Mouse (Mus musculus) kidney, adult 2 months (tissue): ENCODE measurements around the gene Dus2. TPM values are rescaled to one million over a fixed set of nuclear protein-coding genes. Genes with fewer than 3 reads are reported as not detected.

Experiments used
- DNase-seq: peaks from one replicate; pipeline ENCODE4 v3.0.0; 2021
- H3K27ac ChIP-seq: fragments of 200-500 bp; 2 replicates; pipeline ENCODE4 v1.5.1; 2012; ENCODE audit warnings: low read depth, low read length, control low read depth, inconsistent platforms; ENCODE audit not compliant: insufficient read depth
- H3K27me3 ChIP-seq: fragments of 200-500 bp; replicated peaks from 2 replicates; pipeline ENCODE4 v1.6.1; 2012; ENCODE audit warnings: mild to moderate bottlenecking, moderate library complexity, low read length, inconsistent platforms; ENCODE audit not compliant: control insufficient read depth, insufficient read depth
- H3K36me3 ChIP-seq: fragments of 200-500 bp; 2 replicates; pipeline ENCODE4 v1.6.1; 2012; ENCODE audit warnings: mild to moderate bottlenecking, moderate library complexity, low read length, inconsistent platforms; ENCODE audit not compliant: control insufficient read depth, insufficient read depth
- H3K4me1 ChIP-seq: fragments of 200-500 bp; 2 replicates; pipeline ENCODE4 v1.6.1; 2011; ENCODE audit warnings: low read length; ENCODE audit not compliant: control insufficient read depth, insufficient read depth
- H3K4me3 ChIP-seq: fragments of 200-500 bp; 2 replicates; pipeline ENCODE4 v1.5.1; 2011; ENCODE audit warnings: mild to moderate bottlenecking, low read depth, low read length, control low read depth; ENCODE audit not compliant: insufficient read depth
- CTCF ChIP-seq: fragments of 200-500 bp; conservative IDR thresholded peaks from 2 replicates; pipeline ENCODE4 v1.5.1; 2011; ENCODE audit warnings: low read depth, mild to moderate bottlenecking, control low read depth, low read length, moderate library complexity, mixed read lengths; ENCODE audit not compliant: insufficient read depth, insufficient read length
- POLR2A ChIP-seq: fragments of 200-500 bp; IDR thresholded peaks from one replicate; pipeline ENCODE4 v1.6.1; 2011; ENCODE audit warnings: low read depth, low read length, control low read depth
- WGBS: fragments of 180-500 bp; shearing (Covaris S2); methylation state at CpG from one replicate; pipeline ENCODE4 v1.1.7; 2018; 5-methylcytosine and 5-hydroxymethylcytosine counted together
- polyA plus RNA-seq: library from polyadenylated mRNA; depleted of rRNA; stranded (reverse); fragments of >200 nt; gene quantifications from 2 replicates; pipeline ENCODE4 v1.2.3, GENCODE M21; 2012

Gene Dus2
- polyA plus RNA-seq, 1 experiment: 11.6 TPM

DNA sequence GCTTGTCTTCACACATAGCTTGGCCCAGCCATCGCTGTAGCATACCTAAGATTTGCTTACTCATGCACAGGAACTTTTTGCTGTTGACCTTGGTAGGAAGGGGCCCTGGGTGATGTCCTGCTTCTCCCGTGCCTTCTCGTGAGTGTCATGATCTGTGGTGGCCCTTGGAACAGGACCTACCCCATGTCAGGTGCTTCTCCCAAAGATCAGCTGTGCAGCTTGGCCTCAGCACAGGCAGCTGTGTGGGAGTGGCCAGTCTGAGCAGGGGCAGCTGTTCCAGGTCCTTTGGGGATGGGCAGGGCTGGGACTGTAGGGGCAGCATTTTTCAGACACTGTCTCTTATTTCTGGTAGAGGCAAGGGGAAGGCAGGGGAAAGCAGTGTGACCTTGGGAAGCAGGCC, 53.0 kb downstream of the Dus2 start:
- Histone ChIP-seq H3K36me3 (no peaks in the 10 kb centered on the region), H3K27me3 (no peaks in the 10 kb centered on the region), H3K4me1 (no peaks in the 10 kb centered on the region), H3K27ac (no peak overlapping the region), H3K4me3 (no peak overlapping the region)
- TF ChIP-seq POLR2A: no peak
- no peak for TF ChIP-seq CTCF
- no peak for DNase-seq
- WGBS: 32% methylated on average over 3 of the region's 3 CpGs

DNA sequence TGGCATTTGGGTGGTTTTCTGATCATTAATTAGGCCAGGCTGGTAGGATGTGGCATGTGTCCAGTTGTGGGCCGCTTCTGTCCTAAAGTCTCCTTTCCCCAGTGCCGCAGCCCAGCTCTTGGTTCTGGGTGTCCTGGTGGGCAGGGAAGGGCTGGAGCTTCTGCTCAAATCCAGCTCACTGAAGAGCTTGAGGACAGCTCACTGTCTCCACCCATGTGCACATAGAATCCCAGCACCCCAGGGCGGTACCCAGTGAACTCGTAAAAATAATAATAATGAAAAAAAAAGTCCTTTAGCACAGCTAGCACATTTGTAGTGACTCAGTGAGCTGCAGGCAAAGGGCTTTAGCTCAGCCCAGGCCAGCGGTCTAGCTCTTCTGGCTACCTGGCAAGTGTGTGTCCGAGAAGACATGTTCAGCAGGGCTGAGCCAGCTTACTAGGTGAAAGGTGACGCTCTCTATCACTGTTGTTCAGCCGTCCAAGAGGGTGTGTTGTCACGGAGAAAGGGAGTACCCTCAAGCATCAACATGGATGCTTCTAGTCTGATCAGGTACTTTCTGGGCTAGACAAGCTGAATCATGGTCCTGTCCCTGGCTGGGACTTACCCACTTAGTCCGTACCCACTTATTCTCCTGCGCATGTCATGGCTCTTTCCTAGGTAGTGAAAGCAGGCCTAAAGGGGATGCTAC, 55.9 kb downstream of the Dus2 start:
- Histone ChIP-seq H3K4me3 (no peak overlapping the region), H3K27ac (no peak overlapping the region), H3K4me1 (no peaks in the 10 kb centered on the region), H3K36me3 (no peaks in the 10 kb centered on the region), H3K27me3 (no peaks in the 10 kb centered on the region)
- WGBS: 81% methylated on average over 11 of the region's 11 CpGs
- TF ChIP-seq CTCF: no peak
- no peak for TF ChIP-seq POLR2A
- DNase-seq: no peak

DNA sequence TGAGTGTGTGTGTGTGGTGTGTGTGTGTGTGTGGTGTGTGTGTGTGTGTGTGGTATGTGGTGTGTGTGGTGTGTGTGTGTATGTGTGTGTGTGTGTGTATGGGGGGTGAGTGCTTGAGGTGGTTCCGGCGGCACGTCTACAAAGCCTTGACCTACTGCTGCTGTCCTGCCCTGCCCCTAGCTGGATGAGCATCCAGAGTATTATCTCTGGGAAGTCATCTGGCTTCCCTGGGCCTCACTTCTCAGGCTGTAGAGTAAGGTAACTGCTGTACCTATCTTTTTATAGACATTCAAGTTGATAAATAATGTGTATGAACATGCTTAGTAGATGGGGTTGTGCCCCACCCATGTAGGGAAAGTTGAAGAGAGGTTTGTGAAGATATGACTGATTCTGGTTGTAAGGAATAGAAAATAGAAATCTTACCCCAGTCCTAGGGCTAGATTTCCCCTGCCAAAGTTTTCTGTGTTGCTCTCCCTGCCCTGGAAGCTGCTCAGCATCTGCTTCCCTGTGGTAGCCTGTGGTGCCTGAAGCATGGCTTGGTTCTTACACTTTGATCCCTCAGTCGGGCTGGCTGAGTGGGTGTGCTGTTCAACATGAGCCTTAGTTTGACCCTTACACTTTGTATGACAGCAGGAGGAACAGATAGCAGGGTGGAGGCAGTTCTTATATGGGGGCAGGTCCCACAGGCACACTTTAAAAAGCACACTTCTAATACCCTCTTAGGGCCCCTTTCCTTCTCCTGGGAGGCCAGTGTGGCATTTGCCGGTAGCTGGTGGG, 56.9 kb downstream of the Dus2 start:
- Histone ChIP-seq H3K4me3 (no peak overlapping the region), H3K36me3 (no peaks in the 10 kb centered on the region), H3K27me3 (no peaks in the 10 kb centered on the region), H3K27ac (no peak overlapping the region), H3K4me1 (no peaks in the 10 kb centered on the region)
- TF ChIP-seq POLR2A (no peak), CTCF (no peak)
- WGBS: 78% methylated on average over 5 of the region's 5 CpGs
- peak; percentile 26 for DNase-seq

DNA sequence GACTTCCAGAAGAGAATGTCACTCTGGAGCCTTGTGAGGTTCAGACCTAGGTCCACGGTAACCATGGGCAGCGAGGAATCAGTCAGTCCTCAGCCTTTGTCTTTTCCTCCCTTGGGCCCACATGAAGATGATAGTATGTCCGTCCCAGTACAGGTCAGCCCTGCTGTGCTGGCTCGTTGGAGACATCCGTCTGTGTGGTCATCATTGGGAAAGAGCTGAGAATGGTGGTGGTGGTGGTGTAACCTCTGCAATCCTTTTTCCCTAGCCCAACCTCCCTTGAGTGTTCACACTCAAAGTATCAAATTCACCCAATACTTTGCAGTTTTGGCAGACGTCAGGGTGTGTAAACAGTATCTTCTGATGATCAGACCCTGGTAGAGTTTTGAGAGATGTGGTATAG, 58.7 kb downstream of the Dus2 start:
- H3K27ac ChIP-seq: no peak overlapping the region
- H3K4me1 ChIP-seq: no peaks in the 10 kb centered on the region
- H3K27me3 ChIP-seq: no peaks in the 10 kb centered on the region
- H3K36me3 ChIP-seq: no peaks in the 10 kb centered on the region
- WGBS: 90% methylated on average over 6 of the region's 6 CpGs
- TF ChIP-seq CTCF (no peak), POLR2A (no peak)
- no peak for DNase-seq
- no peak overlapping the region for H3K4me3 ChIP-seq

DNA sequence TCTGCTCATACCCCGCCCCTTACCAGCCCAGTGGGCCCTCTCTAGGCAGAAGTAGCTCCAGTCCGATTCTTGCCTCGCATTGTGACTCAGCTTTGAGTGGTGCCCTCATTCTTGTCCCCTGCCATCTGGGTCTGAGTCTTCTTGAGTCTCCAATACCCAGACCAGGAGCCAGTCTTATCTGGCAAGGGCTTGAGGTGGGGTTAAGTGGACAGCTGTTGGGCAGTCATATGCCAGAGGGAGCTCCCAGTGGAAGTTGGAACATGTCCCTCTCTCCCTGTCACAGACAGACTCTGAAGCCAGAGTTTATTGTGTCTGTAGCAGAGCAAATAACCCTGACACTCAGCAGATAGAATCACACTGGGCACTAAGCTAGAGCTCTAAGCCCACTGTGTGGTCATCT, 59.9 kb downstream of the Dus2 start:
- H3K27me3 ChIP-seq: no peaks in the 10 kb centered on the region
- no peak overlapping the region for H3K4me3 ChIP-seq
- H3K27ac ChIP-seq: no peak overlapping the region
- TF ChIP-seq POLR2A: no peak
- TF ChIP-seq CTCF: no peak
- WGBS: 94% methylated on average over 3 of the region's 3 CpGs
- H3K36me3 ChIP-seq: no peaks in the 10 kb centered on the region
- DNase-seq: no peak
- peaks cover 5% of the 10 kb centered on the region for H3K4me1 ChIP-seq

DNA sequence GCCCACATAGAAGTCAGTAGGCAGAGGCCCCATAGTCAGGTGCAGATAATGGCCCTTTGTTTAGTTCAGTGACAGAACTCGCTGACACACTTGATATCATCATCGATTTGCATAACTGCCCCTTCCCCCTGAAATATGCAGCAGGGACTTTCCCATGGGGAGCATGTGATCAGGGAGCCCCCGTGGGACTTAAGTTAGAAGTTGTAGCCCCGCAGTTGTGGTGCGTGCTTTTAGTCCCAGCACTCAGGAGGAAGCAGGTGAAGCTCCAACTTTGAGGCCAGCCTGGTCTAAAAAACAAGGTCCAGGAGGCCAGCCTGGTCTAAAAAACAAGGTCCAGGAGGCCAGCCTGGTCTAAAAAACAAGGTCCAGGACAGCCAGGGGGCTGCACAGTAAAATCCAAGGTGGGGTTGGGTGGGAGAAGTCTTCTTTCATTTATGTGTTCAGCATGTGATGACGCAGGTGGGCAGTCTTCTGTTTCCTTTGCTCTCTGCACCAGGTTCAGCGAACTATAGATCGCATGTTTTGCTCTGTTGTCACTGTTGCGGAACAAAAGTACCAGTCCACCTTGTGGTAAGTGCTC, 61.5 kb downstream of the Dus2 start:
- no peak overlapping the region for H3K27ac ChIP-seq
- no peaks in the 10 kb centered on the region for H3K36me3 ChIP-seq
- no peak for TF ChIP-seq POLR2A
- TF ChIP-seq CTCF: no peak
- no peak overlapping the region for H3K4me3 ChIP-seq
- 89% methylated on average over 9 of the region's 9 CpGs for WGBS
- H3K4me1 ChIP-seq: peaks cover 5% of the 10 kb centered on the region
- no peak for DNase-seq
- no peaks in the 10 kb centered on the region for H3K27me3 ChIP-seq

DNA sequence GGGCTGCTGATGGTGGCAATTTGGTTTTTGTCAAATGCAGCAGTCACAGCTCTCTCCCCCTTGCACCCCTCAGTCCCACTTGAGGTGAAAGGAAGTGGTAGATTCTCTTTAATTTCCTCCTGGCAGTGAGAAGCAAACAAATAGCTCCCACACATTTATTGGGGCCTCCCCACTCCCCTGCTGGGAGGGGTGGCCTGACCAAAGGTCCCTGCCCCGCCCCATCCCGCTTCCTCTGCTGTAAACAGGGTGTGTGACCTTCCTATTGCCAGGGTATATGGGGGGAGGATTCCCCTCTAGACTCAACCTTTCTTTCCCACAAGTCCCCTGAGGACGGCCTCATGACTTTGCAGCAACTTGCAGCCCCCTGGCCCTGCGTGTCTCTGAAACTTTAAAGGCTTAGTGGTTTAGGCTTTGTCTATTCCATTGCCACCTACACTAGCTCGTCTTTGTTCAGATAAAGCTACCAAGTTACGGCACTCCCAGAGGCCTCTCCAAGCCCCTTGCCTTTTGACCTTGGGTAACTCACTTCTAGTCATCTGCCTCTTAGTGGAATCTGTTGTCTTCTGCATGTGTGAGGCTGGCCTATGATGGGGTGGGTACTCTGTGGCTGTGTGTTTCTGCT, 63.2 kb downstream of the Dus2 start:
- Histone ChIP-seq H3K36me3 (no peaks in the 10 kb centered on the region), H3K27me3 (no peaks in the 10 kb centered on the region), H3K4me1 (peaks cover 11% of the 10 kb centered on the region), H3K27ac (no peak overlapping the region), H3K4me3 (no peak overlapping the region)
- WGBS: 51% methylated on average over 6 of the region's 6 CpGs
- DNase-seq: peak; percentile 78
- TF ChIP-seq POLR2A: no peak
- no peak for TF ChIP-seq CTCF
